Mouse (Mus musculus) ovary, adult 18-20 months (tissue): ENCODE measurements at regions not wholly inside any gene's neighbourhood (a gene's known extent, or its start where the extent isn't known, plus 50 kb on each side); places are given as distances from the start of the nearest gene placed in this dataset.

Experiments used
- DNase-seq: peaks from one replicate; pipeline ENCODE4 v3.0.0; 2022; ENCODE audit warnings: low spot score, mixed read lengths

- no peak for DNase-seq
These were observed 494.1 kb downstream of the Lmo4 start for GRCm38 (mm10) chr3:143710805-143711469.

DNA sequence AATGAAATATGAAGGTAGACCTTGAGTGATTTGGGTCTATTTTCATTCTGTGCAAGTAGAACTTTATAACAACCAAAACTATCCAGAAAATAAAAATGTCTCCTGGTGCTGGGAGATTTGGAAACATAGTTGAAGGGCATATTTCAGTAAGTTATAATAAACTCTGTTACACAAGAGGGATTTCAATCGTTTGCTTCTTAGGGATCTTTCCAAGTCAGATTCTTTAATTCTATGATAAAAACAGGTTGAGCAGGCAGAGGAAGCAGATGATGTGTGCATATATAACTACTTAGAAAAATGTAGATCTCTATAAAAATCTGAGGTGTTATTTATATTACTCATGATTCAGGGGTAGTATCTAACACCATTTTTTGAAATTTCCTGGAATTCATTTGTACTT lies 498.3 kb downstream of the Lmo4 start:
- DNase-seq: no peak

DNA sequence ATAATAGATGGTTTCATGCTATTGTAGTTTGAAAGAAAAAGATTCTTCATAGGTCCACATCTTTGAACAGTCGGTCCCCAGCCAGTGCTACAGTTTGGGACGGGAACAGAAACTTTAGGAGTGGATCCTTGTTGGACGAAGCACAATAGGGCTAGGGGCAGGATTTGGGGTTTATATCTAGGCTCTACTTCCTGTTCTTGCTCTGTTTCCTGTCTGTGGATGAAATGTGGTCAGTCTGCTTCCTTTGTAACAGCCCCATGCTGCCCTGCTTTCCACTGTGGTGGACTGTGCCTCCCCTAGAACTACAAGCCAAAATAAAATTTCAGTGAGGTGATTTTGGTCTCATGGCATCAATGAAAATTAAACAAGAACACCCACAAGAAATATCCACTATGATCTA lies 510.2 kb downstream of the Lmo4 start:
- no peak for DNase-seq

- DNase-seq: no peak
These were observed 519.3 kb downstream of the Lmo4 start for GRCm38 (mm10) chr3:143685742-143686141.

- DNase-seq: no peak
These were observed 526.8 kb downstream of the Lmo4 start for GRCm38 (mm10) chr3:143678186-143678585.

DNA sequence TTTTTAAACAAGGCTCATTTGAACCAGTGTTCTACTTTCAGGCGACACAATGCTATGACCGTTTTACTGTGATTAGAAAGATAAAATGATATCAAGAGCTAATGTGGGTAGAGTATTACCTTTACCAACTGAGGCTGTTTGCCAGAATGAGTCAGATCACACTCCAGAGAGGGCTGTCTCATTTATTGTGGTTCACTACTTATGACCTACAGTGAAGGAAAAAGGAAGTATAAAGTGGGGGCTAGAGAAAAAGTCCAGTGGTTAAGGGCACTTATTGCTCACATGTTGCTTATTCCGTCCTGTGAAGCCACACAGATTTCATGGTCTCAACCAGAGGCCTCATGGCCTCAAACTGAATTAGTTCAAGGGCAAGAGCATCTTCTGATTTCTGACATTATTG lies 530.2 kb downstream of the Lmo4 start:
- no peak for DNase-seq

DNA sequence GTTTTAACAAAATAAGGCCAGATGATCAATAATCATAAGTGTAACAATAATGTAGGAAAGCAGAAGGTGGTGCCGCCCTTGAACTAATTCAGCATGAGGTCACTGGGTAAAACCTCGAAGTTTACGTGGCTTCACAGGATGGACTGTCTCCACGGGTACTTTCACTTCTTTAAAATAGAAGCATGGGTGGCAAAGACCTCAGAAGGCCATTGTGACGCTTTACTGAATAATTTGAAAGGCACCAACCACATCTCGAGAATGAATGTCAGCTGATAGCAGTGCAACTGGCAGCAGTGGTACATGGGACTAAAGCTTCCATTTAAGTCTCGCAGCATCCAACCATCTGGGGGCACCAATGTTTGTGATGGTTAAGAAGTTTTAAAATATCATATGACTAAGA lies 530.6 kb downstream of the Lmo4 start:
- no peak for DNase-seq

GRCm38 (mm10) chr3:143662041-143662685 lies 542.9 kb downstream of the Lmo4 start:
- no peak for DNase-seq

GRCm38 (mm10) chr3:143659421-143659978 lies 545.5 kb downstream of the Lmo4 start:
- no peak for DNase-seq

DNA sequence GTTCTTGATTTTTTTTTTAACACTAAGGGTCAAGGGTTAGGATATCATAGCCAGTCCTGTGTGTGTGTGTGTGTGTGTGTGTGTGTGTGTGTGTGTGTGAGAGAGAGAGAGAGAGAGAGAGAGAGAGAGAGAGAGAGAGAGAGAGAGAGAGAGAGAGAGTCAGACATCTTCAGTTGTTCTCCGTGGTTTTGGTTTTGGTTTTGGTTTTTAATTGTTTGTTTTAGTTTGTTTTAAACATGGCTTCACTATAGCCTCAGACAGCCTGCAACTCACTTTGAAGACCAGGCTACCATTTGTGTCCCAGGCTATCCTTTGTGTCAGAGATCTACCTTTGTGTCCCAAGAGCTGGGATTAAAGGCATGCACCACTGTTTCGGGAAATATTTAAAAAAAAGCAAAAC lies 557.8 kb downstream of the Lmo4 start:
- DNase-seq: no peak

- no peak for DNase-seq
These were observed 558.2 kb downstream of the Lmo4 start for GRCm38 (mm10) chr3:143646836-143647235.

GRCm38 (mm10) chr3:143633036-143633435 lies 572.0 kb downstream of the Lmo4 start:
- no peak for DNase-seq

DNA sequence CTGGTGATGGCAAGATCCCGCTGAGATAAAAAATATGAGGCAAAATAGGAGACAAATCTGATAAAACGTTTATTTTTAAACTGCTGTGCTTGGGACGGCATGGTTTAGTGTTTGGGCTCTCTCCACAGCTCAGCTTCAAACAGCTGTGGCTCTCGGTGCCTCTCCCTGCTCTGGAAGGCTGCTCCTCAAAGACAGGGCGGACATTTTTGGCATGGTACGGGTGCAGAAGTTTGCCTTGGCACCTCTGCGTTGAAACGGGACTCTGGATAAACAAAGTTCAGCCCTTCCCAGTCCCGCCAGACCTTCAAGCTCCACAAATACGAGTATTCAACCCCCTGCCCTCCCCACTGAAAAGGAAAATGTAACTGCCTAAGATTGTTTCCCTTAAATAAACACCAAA lies 573.8 kb downstream of the Lmo4 start:
- DNase-seq: no peak

DNA sequence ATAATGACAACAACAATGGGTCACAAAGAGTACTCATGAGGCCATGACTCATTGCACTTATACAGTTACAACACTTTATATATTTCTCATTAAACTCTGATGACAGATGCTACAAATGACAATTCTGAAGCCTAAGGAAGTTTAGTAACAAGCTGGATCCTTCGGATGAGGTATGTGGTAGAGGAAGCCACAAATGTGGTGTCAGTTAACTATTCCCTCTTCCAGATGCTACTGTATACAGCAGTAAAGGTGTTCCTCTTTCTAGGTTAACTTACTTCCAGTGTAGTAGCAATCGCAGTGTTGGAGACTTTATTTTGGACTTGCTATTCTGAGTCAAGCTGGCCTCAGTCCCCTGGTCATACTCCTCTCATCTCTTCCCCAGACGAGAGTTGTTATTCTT lies 580.1 kb downstream of the Lmo4 start:
- DNase-seq: no peak

- DNase-seq: no peak
These were observed 582.7 kb downstream of the Lmo4 start for GRCm38 (mm10) chr3:143622275-143622674.

- DNase-seq: no peak
These were observed 585.9 kb downstream of the Lmo4 start for GRCm38 (mm10) chr3:143619125-143619524.

GRCm38 (mm10) chr3:143614895-143615294 lies 590.1 kb downstream of the Lmo4 start:
- no peak for DNase-seq

DNA sequence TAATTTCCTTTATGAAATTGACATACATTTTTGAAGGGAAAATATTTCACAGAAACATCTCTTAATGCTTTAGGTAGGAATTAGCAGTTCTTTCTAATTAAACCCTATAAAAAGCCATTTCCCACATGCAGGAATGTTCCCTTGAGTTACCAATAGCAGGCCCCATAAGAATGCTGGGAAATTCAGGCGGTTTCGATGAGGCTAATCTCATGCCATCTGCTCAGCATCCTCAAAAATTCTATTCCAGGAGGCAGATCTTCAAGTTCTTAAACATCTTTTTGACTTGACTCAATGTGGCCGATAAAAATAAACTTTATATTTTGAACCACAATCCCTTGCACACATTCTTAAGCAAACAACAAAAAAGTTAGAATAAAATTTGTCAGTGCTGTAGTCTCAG lies 591.0 kb downstream of the Lmo4 start:
- no peak for DNase-seq

DNA sequence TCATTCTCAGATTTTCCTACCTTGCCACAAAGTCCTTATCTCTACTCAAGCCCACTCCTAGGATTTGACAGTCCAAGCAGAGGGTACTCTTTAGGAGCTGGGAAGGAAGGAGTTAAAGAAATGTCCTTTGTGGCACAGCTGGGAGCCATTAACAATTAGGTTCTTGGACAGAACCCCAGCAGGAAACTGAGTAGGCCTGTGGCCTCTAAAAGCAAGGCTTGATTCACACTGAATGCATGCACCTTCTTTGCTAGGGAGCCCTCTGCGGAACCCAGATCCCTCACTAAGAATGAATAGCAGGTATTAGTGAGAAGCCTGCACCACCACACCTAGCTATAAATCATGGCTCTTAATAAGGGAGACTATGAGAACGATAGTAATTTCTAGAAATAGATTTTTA lies 595.3 kb downstream of the Lmo4 start:
- no peak for DNase-seq

GRCm38 (mm10) chr3:143599120-143599519 lies 605.9 kb downstream of the Lmo4 start:
- peak; percentile 19 for DNase-seq

- no peak for DNase-seq
These were observed 607.9 kb downstream of the Lmo4 start for GRCm38 (mm10) chr3:143596949-143597593.

DNA sequence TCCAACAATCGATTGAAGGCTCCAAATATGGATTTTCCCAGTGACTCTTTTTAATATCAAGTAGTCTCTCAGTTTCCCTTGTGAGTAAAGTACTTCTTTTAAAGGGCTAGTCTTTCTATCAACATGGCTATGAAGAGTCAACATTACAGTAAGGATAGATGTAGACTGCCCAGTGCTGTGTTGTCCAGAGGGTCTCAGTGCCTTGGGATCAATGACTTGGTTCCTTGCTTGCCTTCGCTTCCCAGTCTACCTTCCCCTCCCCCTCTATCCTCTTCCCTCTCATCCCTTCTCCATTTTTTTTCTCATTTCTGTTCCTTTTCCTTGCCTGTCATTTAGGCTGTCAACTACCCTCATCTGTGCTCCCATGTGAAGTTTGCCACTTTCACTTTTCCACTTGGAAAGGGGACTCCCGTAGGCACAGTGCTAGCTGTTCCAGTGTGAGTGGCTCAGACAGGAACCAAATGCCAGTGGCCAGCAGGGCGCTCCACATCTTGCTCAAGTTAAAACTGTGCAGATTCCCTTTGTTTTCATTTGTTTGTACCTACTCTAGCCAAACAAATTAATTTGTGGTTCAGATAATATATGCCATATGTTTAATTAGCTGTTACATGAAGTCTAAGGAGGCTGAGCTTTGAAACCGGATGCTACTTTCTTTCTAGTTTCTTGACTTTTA lies 608.9 kb downstream of the Lmo4 start:
- no peak for DNase-seq

DNA sequence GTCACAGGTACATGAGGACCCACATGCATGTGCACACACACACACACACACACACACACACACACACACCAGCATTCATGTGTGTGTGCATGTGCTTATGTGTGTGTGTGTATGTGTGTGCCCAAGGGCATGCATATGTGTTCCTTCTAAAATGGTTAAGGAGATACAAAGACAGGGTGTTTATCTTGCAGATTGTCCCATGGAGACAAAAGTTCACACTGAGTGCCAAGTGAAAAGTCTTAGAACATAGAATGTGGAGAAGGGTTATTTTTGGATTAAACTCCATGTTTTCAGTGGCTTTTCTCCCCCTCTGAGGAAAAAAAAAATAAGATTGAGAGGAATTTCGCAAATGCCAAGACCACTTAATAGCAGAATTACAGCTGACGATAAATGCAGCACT lies 609.9 kb downstream of the Lmo4 start:
- DNase-seq: no peak
